Mouse (Mus musculus) bone marrow macrophage, adult 2 months (primary cell): Measurements from ENCODE around the gene Sash3.

ENCODE experiments used
- CTCF ChIP-seq: IDR thresholded peaks from 2 replicates; pipeline ENCODE4 v1.5.1; 2012; ENCODE audit warnings: low read depth, mild to moderate bottlenecking, low read length, moderate library complexity
- POLR2A ChIP-seq: IDR thresholded peaks from 2 replicates; pipeline ENCODE4 v1.6.1; 2012; ENCODE audit warnings: mild to moderate bottlenecking, low read depth, low read length, borderline replicate concordance

DNA sequence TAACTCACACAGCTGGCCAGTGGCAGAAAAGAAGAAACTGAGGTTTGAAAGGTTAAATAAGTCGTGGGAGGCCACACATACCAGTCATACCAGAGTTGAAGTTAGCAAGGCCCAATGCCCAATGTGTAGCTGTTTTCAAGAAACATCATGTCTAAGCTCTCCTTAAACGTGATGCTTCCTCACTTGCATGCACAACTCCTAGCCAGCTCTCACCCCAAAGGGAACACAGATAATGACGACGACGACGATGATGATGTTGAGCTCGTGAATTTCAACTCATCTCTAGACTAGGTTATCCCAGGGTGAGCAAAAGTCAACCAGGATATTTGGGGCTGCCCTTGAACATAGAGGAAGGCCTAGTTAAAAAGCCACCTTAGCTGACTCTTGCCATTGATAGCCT lies 5.9 kb downstream of the Sash3 start:
- TF ChIP-seq POLR2A (no peak), CTCF (no peak)
